Mouse (Mus musculus): ENCODE data around the gene Tmem37. TPM values are rescaled to one million over a fixed set of nuclear protein-coding genes. Genes with fewer than 3 reads are reported as not detected.

Tmem37 gene
- total and polyA plus RNA-seq, 3 experiments, result 5.6 to 9.0 (median 7.5) TPM

DNA sequence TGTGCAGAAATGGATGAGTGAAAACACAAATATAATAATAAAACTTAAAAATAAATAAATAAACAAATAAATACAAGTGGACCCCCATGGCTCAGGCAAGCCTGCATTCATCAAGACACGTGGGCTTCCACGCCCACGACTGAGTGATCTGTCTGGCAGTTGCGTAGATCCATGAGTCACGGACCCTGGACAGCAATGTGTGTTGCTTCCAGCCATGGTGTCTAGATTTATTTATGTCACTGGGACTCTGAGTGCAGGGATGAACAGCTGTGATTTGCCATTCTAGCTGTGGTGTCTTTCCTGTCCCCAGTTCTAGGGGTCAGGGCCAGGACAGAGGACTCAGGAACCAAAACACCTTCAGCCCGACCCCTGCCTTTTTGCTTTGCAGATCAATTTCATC lies 18.9 kb downstream of the Tmem37 start:
- no peak for TF ChIP-seq EP300 (IDR thresholded peaks at IDR 0.05; ENCODE audit: insufficient read depth, low read depth, low read length)
- no peak for TF ChIP-seq CTCF (IDR thresholded peaks at IDR 0.05)
- no peak for TF ChIP-seq POLR2A (IDR thresholded peaks at IDR 0.05; ENCODE audit: insufficient read depth, low read depth, low read length)
- no peak overlapping the region for H3K4me3 ChIP-seq
- H3K9ac ChIP-seq (ENCODE audit: low read depth, low read length), result no peak overlapping the region
- no peak for DNase-seq
- no peaks in the 10 kb centered on the region for H3K79me2 ChIP-seq (replicated peaks; ENCODE audit: control insufficient read depth, insufficient read depth, low read length)
- intact Hi-C loops (cut with DNase I), result no loop called here
- no peaks in the 10 kb centered on the region for H3K27me3 ChIP-seq (ENCODE audit: control insufficient read depth, insufficient read depth, low read length)
- no peaks in the 10 kb centered on the region; the same call in 1 of the 2 replicates for H3K4me1 ChIP-seq (ENCODE audit: control insufficient read depth, insufficient read depth, low read length)
- H3K36me3 ChIP-seq (ENCODE audit: control insufficient read depth, insufficient read depth, low read length), result no peaks in the 10 kb centered on the region
- 82% methylated on average over 6 of the region's 6 CpGs for WGBS
- H3K27ac ChIP-seq, result no peak overlapping the region

DNA sequence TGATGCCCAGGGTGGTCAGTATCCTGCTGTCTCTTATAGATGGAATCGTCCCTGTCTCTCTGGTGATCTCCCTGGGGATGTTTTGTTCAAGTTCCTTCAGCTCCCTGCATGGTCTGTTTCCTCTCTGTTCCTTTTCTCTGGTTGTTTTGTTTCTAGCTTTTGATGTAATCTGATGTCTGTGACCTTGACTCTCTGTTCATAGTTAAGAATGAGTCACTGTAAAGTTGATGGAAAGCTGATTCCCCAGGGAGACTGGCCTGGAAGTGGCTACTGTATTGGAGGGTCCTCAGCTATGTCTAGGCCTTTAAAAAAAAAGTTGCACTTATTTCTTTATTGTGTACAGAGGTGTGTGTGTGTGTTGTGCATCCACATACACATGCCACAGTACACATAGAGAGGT lies 22.8 kb downstream of the Tmem37 start:
- no peak overlapping the region for H3K4me3 ChIP-seq
- no peaks in the 10 kb centered on the region for H3K27me3 ChIP-seq (ENCODE audit: control insufficient read depth, insufficient read depth, low read length)
- no peak overlapping the region for H3K27ac ChIP-seq
- H3K9ac ChIP-seq (ENCODE audit: low read depth, low read length), result no peak overlapping the region
- H3K36me3 ChIP-seq (ENCODE audit: control insufficient read depth, insufficient read depth, low read length), result no peaks in the 10 kb centered on the region
- intact Hi-C loops (cut with DNase I), result no loop called here
- WGBS, result 52% methylated on average over 1 of the region's 1 CpGs
- H3K79me2 ChIP-seq (replicated peaks; ENCODE audit: control insufficient read depth, insufficient read depth, low read length), result no peaks in the 10 kb centered on the region
- no peaks in the 10 kb centered on the region for H3K4me1 ChIP-seq (ENCODE audit: control insufficient read depth, insufficient read depth, low read length)
- no peak for DNase-seq
- TF ChIP-seq CTCF (IDR thresholded peaks at IDR 0.05), result no peak
- TF ChIP-seq POLR2A (IDR thresholded peaks at IDR 0.05; ENCODE audit: insufficient read depth, low read depth, low read length), result no peak
- TF ChIP-seq EP300 (IDR thresholded peaks at IDR 0.05; ENCODE audit: insufficient read depth, low read depth, low read length), result no peak

DNA sequence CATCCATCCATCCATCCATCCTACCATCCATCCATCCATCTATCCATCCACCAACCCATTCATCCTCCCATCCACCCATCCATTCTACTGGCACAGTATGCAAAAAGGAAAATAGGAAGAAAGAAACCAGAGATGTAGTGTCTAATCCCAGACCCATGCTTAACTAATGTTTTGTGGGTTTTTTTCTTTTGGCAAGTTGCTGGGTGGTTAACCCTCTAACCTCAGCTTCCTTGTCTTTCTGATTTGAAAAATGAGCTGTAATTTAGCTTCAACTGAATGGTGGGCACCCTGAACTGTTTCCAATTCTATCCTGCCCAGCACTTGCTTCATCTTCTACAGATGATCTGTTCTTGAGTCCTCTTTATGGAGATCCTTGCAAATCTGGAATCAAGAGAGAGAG lies 26.5 kb downstream of the Tmem37 start:
- TF ChIP-seq EP300 (IDR thresholded peaks at IDR 0.05; ENCODE audit: insufficient read depth, low read depth, low read length) (no peak), CTCF (IDR thresholded peaks at IDR 0.05) (no peak), POLR2A (IDR thresholded peaks at IDR 0.05; ENCODE audit: insufficient read depth, low read depth, low read length) (no peak)

DNA sequence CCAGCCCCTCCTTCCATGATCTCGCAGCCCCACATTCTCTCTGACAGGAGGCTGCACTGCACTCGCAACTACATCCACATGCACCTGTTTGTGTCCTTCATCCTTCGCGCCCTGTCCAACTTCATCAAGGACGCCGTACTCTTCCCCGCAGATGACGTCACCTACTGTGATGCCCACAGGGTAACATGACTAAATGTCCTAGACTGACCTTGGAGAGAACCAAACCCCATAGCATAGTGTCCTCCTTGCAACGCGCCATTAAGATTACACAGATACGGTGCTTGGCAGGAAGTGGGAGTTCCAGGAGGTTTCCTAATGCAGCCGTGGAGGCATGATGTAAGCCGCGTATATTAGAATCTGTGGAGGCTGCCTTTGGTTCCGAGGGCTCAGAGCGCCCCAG lies 29.3 kb downstream of the Tmem37 start:
- Histone ChIP-seq H3K4me3 (no peak overlapping the region), H3K27me3 (ENCODE audit: control insufficient read depth, insufficient read depth, low read length) (no peaks in the 10 kb centered on the region), H3K79me2 (replicated peaks; ENCODE audit: control insufficient read depth, insufficient read depth, low read length) (no peaks in the 10 kb centered on the region), H3K9ac (ENCODE audit: low read depth, low read length) (no peak overlapping the region), H3K36me3 (ENCODE audit: control insufficient read depth, insufficient read depth, low read length) (no peaks in the 10 kb centered on the region), H3K4me1 (ENCODE audit: control insufficient read depth, insufficient read depth, low read length) (no peaks in the 10 kb centered on the region), H3K27ac (no peak overlapping the region)
- no peak for DNase-seq
- no peak for TF ChIP-seq EP300 (IDR thresholded peaks at IDR 0.05; ENCODE audit: insufficient read depth, low read depth, low read length)
- no peak for TF ChIP-seq CTCF (IDR thresholded peaks at IDR 0.05)
- TF ChIP-seq POLR2A (IDR thresholded peaks at IDR 0.05; ENCODE audit: insufficient read depth, low read depth, low read length), result no peak
- intact Hi-C loops (cut with DNase I), result no loop called here
- WGBS, result 61% methylated on average over 16 of the region's 16 CpGs

More for the DNA sequence above, 26.5 kb downstream of the Tmem37 start:
- no peak overlapping the region for H3K4me3 ChIP-seq
- no peaks in the 10 kb centered on the region for H3K27me3 ChIP-seq (ENCODE audit: control insufficient read depth, insufficient read depth, low read length)
- no peak for DNase-seq
- intact Hi-C loops (cut with DNase I), result no loop called here
- no peak overlapping the region for H3K9ac ChIP-seq (ENCODE audit: low read depth, low read length)
- no peaks in the 10 kb centered on the region for H3K4me1 ChIP-seq (ENCODE audit: control insufficient read depth, insufficient read depth, low read length)
- no peaks in the 10 kb centered on the region for H3K79me2 ChIP-seq (replicated peaks; ENCODE audit: control insufficient read depth, insufficient read depth, low read length)
- H3K36me3 ChIP-seq (ENCODE audit: control insufficient read depth, insufficient read depth, low read length), result no peaks in the 10 kb centered on the region
- no peak overlapping the region for H3K27ac ChIP-seq

DNA sequence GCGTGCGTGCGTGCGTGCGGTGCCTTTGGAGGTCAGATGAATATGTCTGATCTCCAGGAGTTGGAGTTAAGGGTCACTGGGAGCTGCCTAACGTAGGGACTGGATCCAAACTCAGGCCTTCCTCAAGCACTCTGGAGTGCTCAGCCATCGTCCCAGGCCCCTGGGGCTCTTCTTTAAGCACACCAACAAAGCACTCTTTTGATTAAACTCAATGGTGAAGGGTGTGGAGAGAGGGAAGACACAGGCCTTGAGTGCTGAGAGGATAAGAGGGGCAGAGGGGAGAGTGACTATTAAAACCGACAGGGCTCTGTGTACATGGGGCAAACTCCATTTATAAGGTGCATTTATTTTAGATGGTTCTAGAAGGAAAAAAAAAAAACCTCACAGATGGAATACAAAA lies 31.5 kb downstream of the Tmem37 start:
- TF ChIP-seq CTCF (IDR thresholded peaks at IDR 0.05) (no peak), POLR2A (IDR thresholded peaks at IDR 0.05; ENCODE audit: insufficient read depth, low read depth, low read length) (no peak), EP300 (IDR thresholded peaks at IDR 0.05; ENCODE audit: insufficient read depth, low read depth, low read length) (no peak)
- no peaks in the 10 kb centered on the region for H3K36me3 ChIP-seq (ENCODE audit: control insufficient read depth, insufficient read depth, low read length)
- no peaks in the 10 kb centered on the region for H3K4me1 ChIP-seq (ENCODE audit: control insufficient read depth, insufficient read depth, low read length)
- H3K4me3 ChIP-seq, result no peak overlapping the region
- no peak for DNase-seq
- no peaks in the 10 kb centered on the region for H3K27me3 ChIP-seq (ENCODE audit: control insufficient read depth, insufficient read depth, low read length)
- no peak overlapping the region for H3K27ac ChIP-seq
- WGBS, result 86% methylated on average over 8 of the region's 8 CpGs
- intact Hi-C loops (cut with DNase I), result no loop called here
- H3K9ac ChIP-seq (ENCODE audit: low read depth, low read length), result no peak overlapping the region
- no peaks in the 10 kb centered on the region for H3K79me2 ChIP-seq (replicated peaks; ENCODE audit: control insufficient read depth, insufficient read depth, low read length)

DNA sequence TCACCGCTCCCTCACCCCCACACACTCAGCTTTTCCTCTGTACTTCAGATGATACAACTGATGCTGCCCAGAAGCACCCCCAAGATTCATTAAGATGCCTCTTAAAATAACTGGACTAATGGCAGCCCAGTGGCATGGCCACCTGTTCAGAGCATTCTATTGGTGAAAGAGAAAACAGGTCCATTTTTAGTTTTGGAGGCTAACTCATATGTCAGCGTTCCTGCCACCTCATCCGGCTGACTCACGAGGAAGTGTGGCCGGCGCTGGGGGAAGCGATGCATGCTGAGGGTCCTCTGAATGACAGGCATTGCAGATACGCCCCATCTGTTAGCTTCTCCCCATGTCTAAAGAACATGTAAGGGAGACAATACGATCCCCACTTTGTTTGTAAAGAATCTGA lies 35.3 kb downstream of the Tmem37 start:
- WGBS, result 76% methylated on average over 9 of the region's 9 CpGs
- H3K27me3 ChIP-seq (ENCODE audit: control insufficient read depth, insufficient read depth, low read length), result no peaks in the 10 kb centered on the region

More for the DNA sequence above, 35.3 kb downstream of the Tmem37 start:
- H3K36me3 ChIP-seq (ENCODE audit: control insufficient read depth, insufficient read depth, low read length), result no peaks in the 10 kb centered on the region
- H3K4me1 ChIP-seq (ENCODE audit: control insufficient read depth, insufficient read depth, low read length), result no peaks in the 10 kb centered on the region
- H3K9ac ChIP-seq (ENCODE audit: low read depth, low read length), result no peak overlapping the region
- no peak overlapping the region for H3K4me3 ChIP-seq
- H3K79me2 ChIP-seq (replicated peaks; ENCODE audit: control insufficient read depth, insufficient read depth, low read length), result no peaks in the 10 kb centered on the region
- TF ChIP-seq CTCF (IDR thresholded peaks at IDR 0.05), result no peak
- TF ChIP-seq EP300 (IDR thresholded peaks at IDR 0.05; ENCODE audit: insufficient read depth, low read depth, low read length), result no peak
- TF ChIP-seq POLR2A (IDR thresholded peaks at IDR 0.05; ENCODE audit: insufficient read depth, low read depth, low read length), result no peak
- no peak for DNase-seq
- intact Hi-C loops (cut with DNase I), result no loop called here
- no peak overlapping the region for H3K27ac ChIP-seq
